Mouse (Mus musculus): ENCODE data around the gene Upk3b.

Gene Upk3b

DNA sequence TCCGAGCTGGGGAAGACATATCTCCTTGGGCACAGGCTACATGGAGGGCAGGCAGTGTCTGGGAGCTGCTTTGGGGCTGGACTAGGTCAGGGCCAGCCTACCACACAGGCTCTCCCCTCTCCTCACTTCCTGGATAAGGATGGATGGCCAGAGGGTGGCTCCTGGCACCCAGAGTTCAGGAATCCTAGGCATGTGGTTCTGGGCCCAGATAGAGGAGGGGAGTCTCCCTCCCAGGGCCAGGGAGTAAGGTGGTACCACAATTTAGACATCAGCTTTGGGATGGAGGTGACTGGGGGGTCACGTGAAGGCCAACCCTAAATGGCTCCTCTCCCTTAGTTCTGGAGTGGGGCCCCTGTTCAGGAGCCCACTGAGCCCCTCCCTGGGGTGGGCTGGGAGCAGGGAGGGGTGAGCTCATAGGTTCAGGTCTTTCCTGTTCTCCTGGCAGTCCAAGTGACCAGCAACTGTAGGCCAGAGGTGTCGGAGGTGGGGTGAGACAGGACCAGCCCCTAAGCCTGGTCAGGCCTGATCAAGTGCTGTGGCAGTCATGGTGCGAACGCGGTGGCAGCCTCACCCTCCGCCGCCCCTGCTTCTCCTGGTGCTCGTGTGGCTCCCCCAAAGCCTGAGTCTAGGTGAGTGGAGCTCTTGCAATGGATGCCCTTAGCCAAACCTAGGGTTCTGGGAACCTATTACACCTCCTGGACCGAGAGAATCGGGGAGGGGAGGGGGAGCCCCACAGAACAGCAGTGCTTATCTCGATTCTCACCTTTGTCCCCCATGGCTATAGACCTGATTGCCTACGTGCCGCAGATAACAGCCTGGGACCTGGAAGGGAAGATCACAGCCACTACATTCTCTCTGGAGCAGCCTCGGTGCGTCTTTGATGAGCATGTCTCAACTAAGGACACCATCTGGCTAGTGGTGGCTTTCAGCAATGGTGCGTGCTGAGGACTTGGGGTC, at the start of gene Upk3b:
Gene Upk3b (plus strand): TSS at position 239 of the 957 bp plus-strand sequence.
- no peak for DNase-seq

GRCm38 (mm10) chr5:135990601-135991000, 47.7 kb upstream of the Upk3b start:
- no peak for DNase-seq

DNA sequence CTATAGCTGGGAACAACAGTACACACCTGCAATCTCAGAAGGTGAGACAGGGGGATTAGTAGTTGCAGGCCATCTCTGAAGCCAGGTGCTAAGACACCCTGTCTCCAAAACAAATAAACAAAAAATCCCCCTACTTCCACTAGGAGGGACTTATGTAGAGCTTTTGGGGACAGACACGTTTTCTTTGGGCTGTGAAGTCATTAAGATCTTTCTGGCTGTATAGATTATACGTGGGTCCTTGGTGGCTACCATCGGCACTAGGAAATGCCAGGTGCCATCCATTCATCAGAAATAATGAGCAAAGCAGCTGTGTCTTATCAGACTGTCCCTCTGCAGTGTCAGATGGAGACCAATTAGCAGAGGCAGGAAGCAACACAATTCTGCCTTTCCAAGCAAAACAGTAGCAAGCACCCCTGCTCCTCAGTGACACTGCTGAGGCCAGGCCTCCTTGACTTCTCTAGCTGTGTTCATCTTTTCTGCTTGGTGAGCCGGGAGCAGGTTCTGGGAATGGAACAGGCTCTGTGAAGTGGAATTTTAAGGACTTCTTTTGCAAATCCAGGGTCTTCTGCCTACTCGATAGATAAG, 44.8 kb upstream of the Upk3b start:
- peak; percentile 34 for DNase-seq

GRCm38 (mm10) chr5:135994335-135994724, 44.0 kb upstream of the Upk3b start:
- DNase-seq, result no peak

DNA sequence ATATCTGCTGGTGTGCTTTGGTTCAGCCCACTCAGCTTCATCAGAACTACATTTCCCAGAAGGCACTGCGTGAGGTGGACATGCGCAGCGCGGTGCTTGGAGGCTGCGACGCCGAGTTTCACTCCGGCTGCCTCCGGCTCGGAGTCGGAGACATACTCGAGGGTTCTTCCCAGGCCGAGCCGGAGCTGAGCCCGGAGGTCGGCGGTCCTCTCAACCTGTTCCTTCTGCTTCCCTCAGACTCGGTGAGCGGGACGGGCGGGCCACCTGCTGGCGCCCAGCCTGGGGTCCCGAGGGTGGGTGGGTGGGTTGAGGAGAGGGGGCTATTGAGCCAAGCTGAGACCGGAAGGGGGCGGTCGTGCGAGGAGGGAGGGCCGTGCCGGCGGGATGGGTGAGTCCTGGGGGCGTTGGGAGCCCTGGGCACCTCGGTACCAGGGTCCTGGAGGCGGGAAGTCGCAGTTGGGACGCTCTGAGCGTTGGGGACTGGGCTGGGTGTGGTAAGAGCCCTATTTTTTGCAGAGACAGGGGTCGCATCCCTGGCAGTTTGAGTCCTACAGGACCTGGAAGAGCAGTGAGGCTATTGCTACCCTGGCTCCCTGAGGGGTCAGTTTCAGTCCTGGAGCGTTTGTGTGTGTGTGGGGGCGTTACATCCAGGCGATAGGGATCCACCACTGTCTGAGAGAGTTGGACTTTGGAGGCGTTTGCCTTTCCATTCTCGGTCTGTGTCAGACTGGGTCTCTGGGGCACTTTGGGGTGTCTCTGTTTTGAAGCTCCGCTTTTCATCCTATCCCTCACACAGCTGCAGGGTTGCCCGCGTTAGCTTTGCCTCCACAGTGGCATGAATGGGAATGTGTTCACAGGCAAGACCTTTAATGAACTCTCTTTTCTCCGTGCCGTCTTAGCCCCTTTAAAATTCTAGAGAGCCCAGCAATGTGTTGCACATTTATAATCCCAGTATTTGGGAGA, 43.3 kb upstream of the Upk3b start, which contains the start of gene Dtx2:
Gene Dtx2 (plus strand): TSS at position 76 of the 963 bp plus-strand sequence.
- peak; percentile 87 for DNase-seq

GRCm38 (mm10) chr5:135996162-135996561, 42.1 kb upstream of the Upk3b start:
- DNase-seq, result no peak

DNA sequence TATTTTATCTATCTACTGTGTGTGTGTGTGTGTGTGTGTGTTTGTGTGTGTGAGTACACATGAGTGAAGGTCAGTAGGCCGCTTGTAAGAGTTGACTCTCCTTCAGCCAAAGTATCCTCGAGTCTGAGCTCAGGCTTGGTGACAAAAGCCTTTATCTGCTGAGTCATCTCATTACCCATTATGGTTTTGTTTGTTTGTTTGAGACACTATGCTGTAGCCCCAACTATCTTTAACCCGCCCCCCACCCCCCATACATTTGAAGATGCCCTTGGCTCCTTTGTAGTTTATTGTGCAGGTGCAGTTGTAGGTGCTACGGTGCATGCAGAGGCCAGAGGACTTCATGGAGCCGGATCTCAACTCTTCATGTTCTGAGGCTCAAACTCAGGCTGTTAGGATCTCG, 37.1 kb upstream of the Upk3b start:
- no peak for DNase-seq

DNA sequence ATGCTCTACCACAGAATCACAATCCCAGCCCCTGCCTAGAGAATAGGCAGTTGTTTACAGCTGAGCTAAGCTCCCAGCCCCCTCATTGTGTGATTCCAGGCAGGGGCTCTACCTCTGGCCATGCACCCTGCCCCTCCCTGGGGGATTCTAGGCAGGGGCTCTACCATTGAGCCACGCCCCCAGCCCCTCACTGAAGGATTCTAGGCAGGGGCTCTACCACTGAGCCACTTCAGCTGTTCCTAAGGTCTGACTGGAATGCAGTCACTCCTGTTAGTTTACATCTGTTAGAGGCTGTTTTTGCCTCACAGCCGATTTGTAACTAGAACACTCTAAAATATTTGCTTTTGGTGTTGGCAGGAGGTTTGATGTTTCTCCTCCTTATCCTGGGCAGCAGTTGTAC, 36.0 kb upstream of the Upk3b start:
- DNase-seq, result no peak

DNA sequence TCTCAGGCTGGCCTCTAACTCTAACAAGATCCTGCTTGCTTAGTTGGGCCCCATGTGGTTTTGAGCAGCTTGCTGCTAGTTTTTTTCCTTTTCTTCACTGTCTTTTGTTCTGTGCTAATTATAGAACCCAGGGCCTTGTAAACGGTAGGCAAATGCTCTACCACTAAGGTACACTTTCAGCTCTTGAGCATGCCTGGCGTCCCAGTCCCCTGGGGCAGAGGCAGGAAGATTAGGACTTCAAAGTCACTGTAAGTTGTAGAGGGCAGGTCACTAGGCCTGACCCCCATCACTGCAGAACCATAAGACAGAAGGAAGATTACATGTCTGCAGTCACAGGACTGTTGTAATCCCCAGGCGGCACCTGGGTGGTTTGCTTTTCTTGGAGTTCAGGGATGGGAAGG, 35.5 kb upstream of the Upk3b start:
- DNase-seq, result no peak

DNA sequence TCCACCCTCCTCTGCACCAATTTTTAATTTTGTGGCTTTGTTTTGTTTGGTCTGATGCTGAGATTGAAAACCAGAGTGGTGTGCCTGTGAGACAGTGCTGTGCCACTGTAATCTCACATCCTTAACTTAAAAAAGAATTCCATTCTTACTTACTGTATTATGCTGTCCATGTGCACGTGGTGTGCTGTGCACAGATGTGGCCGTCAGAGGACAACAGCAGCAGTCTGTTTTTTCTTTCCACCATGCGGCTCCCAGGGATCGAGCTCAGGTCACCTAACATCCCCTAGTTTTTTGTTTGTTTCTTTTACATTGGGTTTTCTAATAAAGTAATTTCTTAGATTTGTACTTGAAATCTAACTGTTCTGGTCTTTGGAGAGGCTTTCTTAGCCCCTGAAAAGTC, 33.8 kb upstream of the Upk3b start:
- DNase-seq, result no peak

- DNase-seq, result no peak
Measured at GRCm38 (mm10) chr5:136007745-136008144, 30.6 kb upstream of the Upk3b start.

- peak; percentile 64 for DNase-seq
Measured at GRCm38 (mm10) chr5:136014877-136015276, 23.4 kb upstream of the Upk3b start.

GRCm38 (mm10) chr5:136015586-136015985, 22.7 kb upstream of the Upk3b start:
- peak; percentile 48 for DNase-seq

DNA sequence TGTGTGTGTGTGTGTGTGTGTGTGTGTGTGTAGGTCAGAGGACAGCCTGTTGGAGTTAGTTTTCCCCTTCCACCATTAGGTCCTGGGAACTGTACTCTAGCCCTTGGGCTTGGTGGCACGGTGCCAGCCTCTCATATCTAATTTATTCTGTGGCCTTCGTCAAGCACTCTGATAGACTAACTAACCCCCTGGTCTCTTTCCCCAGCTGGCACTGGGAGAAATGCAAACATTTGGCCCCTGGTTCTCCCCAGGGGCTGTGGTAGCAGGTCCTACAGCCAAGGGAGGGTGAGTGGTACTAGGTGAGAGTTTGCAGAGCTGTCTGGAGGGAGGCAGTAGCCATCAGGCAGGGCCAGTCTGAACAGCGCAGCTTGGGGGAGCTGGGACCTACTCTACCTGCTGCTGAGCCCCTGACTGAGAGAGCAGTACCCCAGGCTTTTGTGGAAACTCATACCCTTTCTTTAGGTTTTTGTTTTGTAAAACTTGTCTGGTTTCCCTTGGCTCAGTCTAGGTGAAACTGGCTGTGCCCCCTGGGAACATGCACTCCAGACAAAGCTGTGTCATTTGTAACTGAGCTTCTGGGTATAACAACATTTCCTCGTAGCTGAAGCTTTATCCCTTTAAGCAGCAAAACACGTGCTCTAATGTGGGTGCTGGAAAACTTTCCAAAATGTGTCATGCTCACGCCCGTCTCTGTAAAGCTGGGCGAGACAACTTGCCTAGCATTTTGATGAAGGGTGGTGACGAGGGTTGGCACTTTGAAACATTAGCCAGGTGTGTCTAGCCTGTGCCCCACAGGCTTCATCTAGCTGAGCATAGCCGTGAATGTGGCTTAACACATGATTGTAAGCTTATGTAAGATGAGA, 22.1 kb upstream of the Upk3b start:
- peak; percentile 73 for DNase-seq

- no peak for DNase-seq
Measured at GRCm38 (mm10) chr5:136017262-136017661, 21.0 kb upstream of the Upk3b start.

GRCm38 (mm10) chr5:136018726-136019125, 19.6 kb upstream of the Upk3b start:
- no peak for DNase-seq

DNA sequence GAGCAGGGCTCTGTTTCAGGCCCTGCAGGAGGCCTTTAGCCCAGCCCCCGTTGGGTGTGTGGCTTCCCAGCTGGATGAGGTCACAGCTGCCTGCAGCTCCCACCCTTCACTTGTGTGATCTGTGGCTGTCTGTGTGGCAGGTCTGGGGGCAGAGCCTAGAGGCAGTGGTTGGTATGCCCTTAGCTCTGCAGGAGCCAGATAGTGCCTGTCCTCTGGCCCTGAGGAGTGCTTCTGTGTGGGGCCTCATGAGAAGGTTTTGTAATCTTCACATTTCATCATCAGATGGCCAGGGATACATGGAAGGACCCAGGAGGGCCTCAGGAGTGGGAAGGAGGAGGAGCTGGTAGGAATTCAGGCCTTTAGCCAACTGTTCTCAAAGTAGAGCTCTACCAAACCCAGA, 18.4 kb upstream of the Upk3b start:
- no peak for DNase-seq

DNA sequence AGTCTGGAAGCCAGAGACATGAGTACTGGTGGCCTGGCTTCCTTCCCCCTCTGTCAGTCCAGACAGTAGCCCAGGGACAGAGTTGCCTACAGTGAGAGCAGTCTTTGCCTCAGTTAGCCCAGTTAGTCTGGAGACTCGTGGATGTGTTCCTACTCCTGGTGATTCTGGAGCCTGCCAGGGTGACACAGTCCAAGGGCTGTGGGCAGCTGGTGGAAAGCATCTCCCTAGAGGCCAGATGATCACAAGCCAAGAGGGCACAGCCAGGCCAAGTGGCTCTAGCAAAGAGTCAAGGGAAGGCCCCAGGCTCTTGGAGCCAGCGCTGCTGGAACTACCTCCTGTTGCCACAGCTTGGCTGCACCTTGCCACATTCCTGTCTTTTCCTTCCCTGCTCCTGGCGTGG, 12.6 kb upstream of the Upk3b start:
- no peak for DNase-seq

DNA sequence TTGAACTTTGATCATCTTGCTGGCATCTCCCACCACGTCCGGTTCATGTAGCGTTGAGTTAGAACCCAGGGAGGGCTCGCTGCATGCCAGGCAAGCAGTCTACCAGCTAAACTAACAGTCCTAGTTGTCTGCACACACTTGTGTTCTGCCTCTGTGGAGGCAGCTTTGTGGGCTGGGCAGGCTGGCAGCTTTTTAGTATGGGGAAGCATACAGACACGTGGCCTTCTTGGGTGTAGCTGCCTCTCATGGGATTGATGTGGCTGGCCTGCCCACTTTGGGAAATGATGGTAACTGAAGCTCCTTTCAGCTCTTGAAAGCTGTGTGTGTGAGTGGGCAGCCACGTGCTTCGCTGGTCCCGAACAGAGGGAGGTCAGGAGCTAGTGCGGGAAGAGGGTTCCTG, 11.4 kb upstream of the Upk3b start:
- DNase-seq, result no peak

DNA sequence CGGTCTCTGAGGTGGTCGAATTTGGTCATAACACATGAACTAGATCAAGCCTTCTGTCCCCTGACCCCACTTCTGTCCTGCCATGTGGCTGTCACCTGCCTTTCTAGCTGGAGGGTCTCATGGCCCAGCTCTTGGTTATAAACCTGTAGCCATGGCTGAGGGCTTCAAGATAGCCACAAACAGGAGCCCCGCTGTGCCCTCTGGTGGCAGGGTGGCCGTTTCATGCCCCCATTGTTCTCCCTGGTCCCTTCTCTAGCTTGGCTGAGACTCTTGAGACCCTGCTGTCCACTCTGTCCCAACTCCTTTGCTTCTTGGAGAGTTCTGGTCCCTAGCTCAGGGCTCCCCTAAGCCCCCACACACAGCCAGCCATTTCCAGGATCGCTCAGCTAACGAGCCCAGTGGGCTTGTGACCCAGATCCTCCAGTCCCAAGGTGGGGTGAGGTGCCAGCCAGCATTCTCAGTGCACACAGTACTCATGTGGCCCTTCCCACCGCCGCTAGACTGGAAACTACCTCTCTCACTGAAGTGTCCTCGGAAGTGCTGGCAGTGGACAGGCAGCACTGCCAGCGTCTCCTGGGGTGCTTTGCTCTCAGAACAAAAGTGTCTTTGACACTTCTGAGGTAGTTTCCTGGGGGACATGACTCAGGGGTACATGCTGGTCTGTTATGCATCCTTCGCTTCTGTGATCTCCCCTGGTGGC, 10.5 kb upstream of the Upk3b start:
- no peak for DNase-seq

DNA sequence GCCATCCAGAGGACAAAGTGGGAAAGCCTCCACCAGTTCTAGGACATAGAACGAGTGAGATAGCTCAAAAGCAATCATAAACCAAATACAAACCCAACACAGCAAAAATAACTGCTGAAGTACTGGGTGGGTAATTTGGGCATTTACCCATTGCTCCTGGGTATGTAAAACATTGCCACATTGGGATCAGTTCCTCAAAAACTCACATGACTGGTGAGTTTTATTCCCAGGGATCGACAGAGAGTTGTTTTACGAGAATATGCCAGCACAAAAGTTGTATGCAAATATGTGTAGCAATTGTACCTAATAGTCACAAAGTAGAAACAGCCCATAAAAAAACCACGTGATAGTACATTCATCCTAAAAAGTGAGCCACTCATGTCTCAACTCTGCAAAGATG, 3.4 kb upstream of the Upk3b start:
- no peak for DNase-seq

All from kidney, adult 11 months (tissue).